11 mouse cellular contexts compared by ENCODE assay signal in the genomic region with DNA sequence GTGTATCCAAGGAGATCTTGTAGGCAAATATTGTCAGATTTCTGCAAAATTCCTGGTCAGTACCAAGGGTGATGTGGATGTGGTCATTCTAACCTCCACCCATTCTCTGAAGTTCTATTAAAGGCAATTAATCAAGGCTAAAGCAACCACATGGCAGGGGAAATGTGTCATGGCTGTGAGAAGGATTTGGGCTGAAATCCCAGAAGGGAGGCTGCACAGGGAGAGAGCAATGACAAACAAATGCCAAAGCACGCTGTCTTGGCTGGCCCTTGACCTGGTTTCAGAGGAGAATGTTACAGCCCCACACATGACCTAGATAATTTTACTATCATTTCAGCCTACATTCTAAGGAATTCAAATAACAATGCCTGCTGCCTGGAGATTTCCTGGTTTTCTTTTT. TPM values are rescaled to one million over a fixed set of nuclear protein-coding genes. Genes with fewer than 3 reads are reported as not detected.
DNase-seq lines count a peak whose midpoint lies in the region; ATAC-seq and TF ChIP-seq lines count a peak whose summit lies in the region.
"Had no signal": no experiment of that assay in that cellular context is flagged by ENCODE, and none has a peak within 500 bp of the region (broad histone marks: within the 10 kb centered on the region; RNA-seq: fewer than 3 reads in every experiment).

No protein-coding gene starts in this region.

- DNase-seq in heart, adult 11 months, result peak; percentile 80
- DNase-seq in heart, embryonic 10.5 days (ENCODE audit: low spot score), result no peak
- DNase-seq in urinary bladder, postnatal 14 days (ENCODE audit: low spot score), result peak; percentile 8
- DNase-seq in urinary bladder, postnatal 25 days (ENCODE audit: low spot score), result no peak
- peak; percentile 77 for DNase-seq in cerebellum, adult 9-11 months
- DNase-seq in spleen, postnatal 36 days (ENCODE audit: low spot score in 2 of 2), result no peak
- DNase-seq in stomach, postnatal 0 days (ENCODE audit: low spot score), result no peak
- DNase-seq: liver, postnatal 0 days had no signal

- H3K9me3 ChIP-seq in heart, embryonic 10.5 days, result no peaks in the 10 kb centered on the region
- no peaks in the 10 kb centered on the region for H3K9me3 ChIP-seq in intestine, embryonic 15.5 days
- no peaks in the 10 kb centered on the region for H3K9me3 ChIP-seq in stomach, postnatal 0 days (ENCODE audit: control insufficient read depth, low read length)
- H3K9me3 ChIP-seq: hindbrain, embryonic 12.5 days; midbrain, embryonic 15.5 days had no signal

- no peaks in the 10 kb centered on the region for H3K36me3 ChIP-seq in heart, embryonic 10.5 days
- no peaks in the 10 kb centered on the region for H3K36me3 ChIP-seq in intestine, embryonic 15.5 days
- no peaks in the 10 kb centered on the region for H3K36me3 ChIP-seq in stomach, postnatal 0 days (ENCODE audit: control insufficient read depth, insufficient read depth, low read length)
- H3K36me3 ChIP-seq: hindbrain, embryonic 12.5 days; midbrain, embryonic 15.5 days had no signal

- H3K4me1 ChIP-seq in heart, embryonic 10.5 days, result no peaks in the 10 kb centered on the region
- no peaks in the 10 kb centered on the region for H3K4me1 ChIP-seq in intestine, embryonic 15.5 days (replicated peaks)
- H3K4me1 ChIP-seq in stomach, postnatal 0 days (replicated peaks; ENCODE audit: control insufficient read depth, insufficient read depth), result no peaks in the 10 kb centered on the region
- H3K4me1 ChIP-seq: midbrain, embryonic 15.5 days had no signal

- H3K4me3 ChIP-seq in heart, embryonic 10.5 days, result no peak overlapping the region
- no peak overlapping the region for H3K4me3 ChIP-seq in intestine, embryonic 15.5 days (replicated peaks)
- H3K4me3 ChIP-seq in stomach, postnatal 0 days (ENCODE audit: low read depth, low read length), result no peak overlapping the region
- H3K4me3 ChIP-seq: hindbrain, embryonic 12.5 days; midbrain, embryonic 15.5 days had no signal

- TF ChIP-seq CTCF in stomach, postnatal 0 days (IDR thresholded peaks at IDR 0.05; ENCODE audit: low read depth), result no peak

- no peak overlapping the region for H3K9ac ChIP-seq in intestine, embryonic 15.5 days
- no peak overlapping the region for H3K9ac ChIP-seq in stomach, postnatal 0 days (ENCODE audit: low read length)
- H3K9ac ChIP-seq: hindbrain, embryonic 12.5 days; liver, postnatal 0 days; midbrain, embryonic 15.5 days had no signal

- H3K27me3 ChIP-seq in heart, embryonic 10.5 days (ENCODE audit: insufficient read depth, poor library complexity, severe bottlenecking), result no peaks in the 10 kb centered on the region
- H3K27me3 ChIP-seq in intestine, embryonic 15.5 days (replicated peaks), result no peaks in the 10 kb centered on the region
- H3K27me3 ChIP-seq in stomach, postnatal 0 days (ENCODE audit: control insufficient read depth, insufficient read depth, low read length), result no peaks in the 10 kb centered on the region
- H3K27me3 ChIP-seq: hindbrain, embryonic 12.5 days; midbrain, embryonic 15.5 days had no signal

- no peak for ATAC-seq in intestine, embryonic 15.5 days
- no peak for ATAC-seq in stomach, postnatal 0 days (ENCODE audit: low FRiP score, low TSS enrichment)
- ATAC-seq: liver, postnatal 0 days; midbrain, embryonic 15.5 days had no signal

- H3K27ac ChIP-seq in heart, embryonic 10.5 days, result no peak overlapping the region
- no peak overlapping the region for H3K27ac ChIP-seq in intestine, embryonic 15.5 days
- H3K27ac ChIP-seq in stomach, postnatal 0 days (replicated peaks), result no peak overlapping the region
- H3K27ac ChIP-seq: hindbrain, embryonic 12.5 days; midbrain, embryonic 15.5 days had no signal

- no peak for TF ChIP-seq EP300 in stomach, postnatal 0 days (optimal IDR thresholded peaks at IDR 0.05)

- WGBS in heart, embryonic 10.5 days, result 77% methylated on average over 1 of the region's 1 CpGs
- WGBS in intestine, embryonic 15.5 days, result 63% methylated on average over 1 of the region's 1 CpGs
- 60% methylated on average over 1 of the region's 1 CpGs for WGBS in stomach, postnatal 0 days

- no peak overlapping the region for H3K4me2 ChIP-seq in intestine, embryonic 15.5 days (replicated peaks)
- H3K4me2 ChIP-seq in stomach, postnatal 0 days (replicated peaks; ENCODE audit: low read depth), result no peak overlapping the region
- H3K4me2 ChIP-seq: hindbrain, embryonic 12.5 days; midbrain, embryonic 15.5 days had no signal

RNA-seq across cellular contexts. Expression of a gene that starts 52.6 kb away (rescaled TPM):
- 0.38 TPM in 1 of 2 replicates, not detected in the other for polyA plus RNA-seq in heart, embryonic 10.5 days (2016; fragmentation: Nextera tagmentation; extraction: Ambion mirVana)
- polyA plus RNA-seq in intestine, embryonic 15.5 days (2015; fragmentation: Nextera tagmentation; extraction: Ambion mirVana), result 1.7 and 1.9 TPM in 2 replicates
- 0.69 and 0.75 TPM in 2 replicates for polyA plus RNA-seq in stomach, postnatal 0 days (2015; fragmentation: Nextera tagmentation; extraction: Ambion mirVana)

Comparison
In these comparisons a context has a peak if more than half of its experiments do, and no peak if none do; other contexts are left out.
1. DNase-seq: peak in heart, adult 11 months (single experiment), urinary bladder, postnatal 14 days (single experiment) and cerebellum, adult 9-11 months (single experiment); none in heart, embryonic 10.5 days (single experiment), urinary bladder, postnatal 25 days (single experiment), spleen, postnatal 36 days (0 of 2) and stomach, postnatal 0 days (single experiment).